Mouse (Mus musculus): ENCODE measurements around the gene Rabgap1l.

DNA sequence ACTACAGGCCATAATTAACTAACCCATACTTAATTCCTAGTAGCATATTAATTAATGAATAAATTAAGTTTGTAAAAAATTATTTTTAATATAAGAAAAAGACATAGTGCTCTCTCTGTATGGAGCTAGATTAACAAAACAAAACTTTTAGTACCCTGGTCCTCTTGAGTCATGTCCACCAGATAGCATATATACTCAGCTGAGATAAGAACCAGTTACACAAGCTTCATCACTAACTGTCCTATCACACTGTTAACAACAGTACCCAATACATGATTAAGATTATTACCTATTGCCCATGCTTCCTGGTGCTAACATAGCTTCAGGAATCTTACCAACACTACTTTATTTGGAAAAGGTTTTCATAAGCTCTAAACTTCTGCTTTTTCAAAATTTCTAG lies 82.5 kb downstream of the Rabgap1l start:
- TF ChIP-seq CTCF (conservative IDR thresholded peaks at IDR 0.05; ENCODE audit: insufficient read depth, insufficient read length, low read depth, low read length) (no peak), POLR2A (IDR thresholded peaks at IDR 0.05; ENCODE audit: low read depth, low read length) (no peak)
